Mouse (Mus musculus) adrenal gland, adult 2 months (tissue): ENCODE measurements around the gene Apoa1. TPM values are rescaled to one million over a fixed set of nuclear protein-coding genes. Genes with fewer than 3 reads are reported as not detected.

Experiments used
- DNase-seq: peaks from one replicate; pipeline ENCODE4 v3.0.0; 2021
- polyA plus RNA-seq: library from polyadenylated mRNA; depleted of rRNA; stranded (reverse); fragments of >200 nt; gene quantifications from 2 replicates; pipeline ENCODE4 v1.2.3, GENCODE M21; 2012
- total RNA-seq, 2 experiments: library from RNA; stranded (reverse); gene quantifications; 2 replicates each; pipeline ENCODE4 v1.2.3; 2021

The Apoa1 gene
- total and polyA plus RNA-seq, 3 experiments = 1.7 to 37.3 (median 5.6) TPM

DNA sequence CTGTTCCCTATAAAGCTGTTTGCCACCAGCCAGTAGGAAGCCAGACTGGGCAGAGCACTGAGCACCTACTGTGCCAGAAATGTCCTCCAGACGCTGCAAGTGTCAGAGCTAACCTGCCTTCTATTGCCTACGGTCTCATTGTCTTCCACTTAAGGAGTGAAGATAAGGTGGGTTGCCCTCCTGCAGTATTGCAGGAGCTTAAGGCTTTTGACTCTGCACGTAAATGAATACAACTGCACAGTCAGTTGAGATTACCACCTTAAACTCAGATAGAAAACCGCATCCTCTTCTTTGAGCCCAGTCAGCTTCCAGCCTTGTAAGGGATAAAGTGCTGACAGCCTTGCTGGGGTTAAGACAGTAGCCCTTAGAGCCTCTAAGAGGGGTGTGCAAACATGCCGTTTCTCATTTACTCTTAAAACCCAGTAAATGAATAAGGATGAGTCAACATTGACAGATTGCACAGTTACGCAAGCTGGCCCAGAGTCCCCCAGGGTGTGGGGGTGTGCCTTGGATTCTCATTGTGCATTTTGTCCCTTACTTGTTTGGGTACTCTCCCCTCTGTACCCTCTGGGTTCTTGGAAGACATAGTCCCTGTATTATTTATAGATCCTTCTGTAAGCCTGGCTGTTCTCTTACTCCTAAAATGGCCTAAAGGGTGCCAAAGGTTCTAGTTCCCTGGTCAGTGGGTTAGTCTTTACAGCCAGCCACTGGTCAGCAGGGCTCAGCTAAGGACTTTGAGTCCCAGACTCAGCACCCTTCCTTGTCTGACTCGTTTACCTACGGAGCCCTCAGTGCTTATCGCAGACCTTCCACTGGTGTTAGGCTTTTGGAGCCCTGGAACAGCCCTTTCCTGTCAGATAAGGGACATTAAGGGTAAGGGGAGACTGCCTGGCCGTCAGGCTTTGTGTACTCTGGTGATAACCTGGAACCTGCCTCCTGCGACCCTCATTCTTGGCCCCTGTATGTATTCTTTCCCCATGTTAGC is 12.8 kb upstream of the Apoa1 start:
- peak; percentile 66 for DNase-seq

DNA sequence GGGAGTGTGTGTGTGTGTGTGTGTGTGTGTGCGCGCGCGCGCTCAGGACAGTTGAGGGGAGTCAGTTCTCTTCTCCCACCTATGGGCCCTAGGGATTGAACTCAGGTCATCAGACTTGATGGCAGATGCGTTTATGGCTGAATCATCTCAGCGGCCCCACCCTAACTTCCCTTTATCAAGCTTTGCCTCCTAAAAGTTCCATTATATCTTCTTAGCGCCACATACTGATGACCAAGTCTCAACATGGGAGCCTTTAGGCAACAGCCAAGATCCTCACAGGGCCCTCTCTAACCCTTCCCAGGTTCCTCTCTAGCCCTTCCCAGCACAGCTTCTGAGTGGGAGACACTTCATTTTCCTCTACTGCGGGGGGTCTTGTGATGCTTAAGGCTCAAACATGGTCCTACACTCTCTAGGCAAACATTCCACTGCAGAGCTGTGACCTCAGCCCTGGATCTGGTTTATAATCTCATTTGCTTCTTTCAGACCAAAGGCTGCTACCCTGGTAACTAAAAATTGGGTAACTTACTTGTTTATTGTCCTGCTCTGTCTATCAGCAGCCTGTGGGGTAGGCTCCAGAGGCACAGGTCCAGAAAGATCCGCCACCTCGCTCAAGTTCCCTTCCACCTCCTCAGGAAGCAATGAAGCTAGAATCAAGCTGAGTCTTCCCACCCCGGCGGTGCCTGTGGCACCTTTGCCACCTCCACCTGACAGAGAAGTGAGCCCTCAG is 11.5 kb upstream of the Apoa1 start:
- no peak for DNase-seq

GRCm38 (mm10) chr9:46218176-46218575 is 10.2 kb upstream of the Apoa1 start:
- DNase-seq = no peak

- DNase-seq = no peak
These were observed 5.3 kb upstream of the Apoa1 start for GRCm38 (mm10) chr9:46223090-46223489.

DNA sequence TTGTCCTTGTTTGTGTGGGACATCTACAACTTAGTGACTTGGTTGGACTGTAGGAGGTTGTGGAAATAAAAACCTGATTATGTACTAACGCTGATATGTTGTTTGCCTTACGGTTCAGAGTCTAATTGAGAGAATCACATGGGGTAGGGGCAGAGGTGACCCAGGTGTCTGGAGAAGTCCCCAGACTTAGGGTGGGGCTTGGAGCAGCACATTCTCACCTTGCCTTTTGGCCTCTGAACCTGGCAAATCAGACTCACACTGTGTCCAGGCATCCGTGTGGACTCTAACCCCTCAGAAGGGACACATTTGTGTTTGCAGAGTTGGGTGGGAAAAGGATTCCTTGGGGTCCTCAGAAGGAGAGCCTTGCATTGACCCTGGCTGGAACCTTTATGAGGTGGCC is 4.3 kb upstream of the Apoa1 start:
- no peak for DNase-seq

GRCm38 (mm10) chr9:46224945-46225660 is 3.3 kb upstream of the Apoa1 start:
- no peak for DNase-seq

GRCm38 (mm10) chr9:46227064-46227614 is 1.2 kb upstream of the Apoa1 start:
- DNase-seq = no peak

DNA sequence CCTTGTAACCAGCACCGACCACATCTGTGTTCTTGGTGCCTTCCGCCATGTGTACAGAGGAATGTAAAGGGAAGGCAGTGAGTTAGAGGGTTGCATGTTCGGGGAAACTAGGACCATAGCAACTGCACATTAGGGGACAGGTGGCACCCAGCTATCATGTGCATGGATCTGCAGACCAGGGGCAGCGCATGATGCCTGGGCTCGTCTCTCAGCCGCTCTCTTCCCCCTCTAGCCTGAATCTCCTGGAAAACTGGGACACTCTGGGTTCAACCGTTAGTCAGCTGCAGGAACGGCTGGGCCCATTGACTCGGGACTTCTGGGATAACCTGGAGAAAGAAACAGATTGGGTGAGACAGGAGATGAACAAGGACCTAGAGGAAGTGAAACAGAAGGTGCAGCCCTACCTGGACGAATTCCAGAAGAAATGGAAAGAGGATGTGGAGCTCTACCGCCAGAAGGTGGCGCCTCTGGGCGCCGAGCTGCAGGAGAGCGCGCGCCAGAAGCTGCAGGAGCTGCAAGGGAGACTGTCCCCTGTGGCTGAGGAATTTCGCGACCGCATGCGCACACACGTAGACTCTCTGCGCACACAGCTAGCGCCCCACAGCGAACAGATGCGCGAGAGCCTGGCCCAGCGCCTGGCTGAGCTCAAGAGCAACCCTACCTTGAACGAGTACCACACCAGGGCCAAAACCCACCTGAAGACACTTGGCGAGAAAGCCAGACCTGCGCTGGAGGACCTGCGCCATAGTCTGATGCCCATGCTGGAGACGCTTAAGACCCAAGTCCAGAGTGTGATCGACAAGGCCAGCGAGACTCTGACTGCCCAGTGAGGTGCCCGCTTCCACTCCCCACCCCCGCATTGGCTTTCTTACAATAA is 1.4 kb downstream of the Apoa1 start:
- peak; percentile 85 for DNase-seq

GRCm38 (mm10) chr9:46230450-46230975 is 2.1 kb downstream of the Apoa1 start:
- no peak for DNase-seq

- peak; percentile 67 for DNase-seq
These were observed 6.8 kb downstream of the Apoa1 start for GRCm38 (mm10) chr9:46235196-46235595.

DNA sequence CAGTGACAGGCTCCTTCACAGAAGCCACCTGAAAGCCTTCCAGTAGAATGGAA is 7.0 kb downstream of the Apoa1 start, which contains the start of gene Apoc3:
Apoc3 (minus strand) TSS at position 41 of the 53 bp plus-strand sequence.
- DNase-seq = no peak

GRCm38 (mm10) chr9:46235649-46236048 is 7.3 kb downstream of the Apoa1 start:
- no peak for DNase-seq

DNA sequence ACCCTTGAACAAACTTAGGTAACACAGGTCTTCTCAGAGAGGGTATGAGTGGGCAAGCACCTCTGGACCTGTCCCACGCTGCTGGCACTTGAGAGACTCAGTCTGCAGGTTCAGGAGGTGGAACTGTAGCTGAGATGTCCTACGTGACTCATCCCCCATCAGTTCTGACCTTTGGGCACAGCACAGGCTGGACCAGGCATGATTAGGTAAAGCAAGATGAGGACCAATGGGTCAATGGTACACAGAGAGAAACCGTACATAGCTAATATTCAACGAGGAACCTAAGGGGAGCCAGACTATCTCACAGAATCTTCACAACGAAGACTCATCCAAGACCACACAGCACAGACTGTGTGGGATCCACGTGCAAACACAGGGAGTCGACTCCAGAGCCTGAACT is 10.5 kb downstream of the Apoa1 start:
- DNase-seq = no peak

- no peak for DNase-seq
These were observed 12.3 kb downstream of the Apoa1 start, which contains the start of gene Apoa4 for GRCm38 (mm10) chr9:46240526-46241153. Gene Apoa4, plus strand, starts transcription at chr9:46240696.

- no peak for DNase-seq
These were observed 13.4 kb downstream of the Apoa1 start for GRCm38 (mm10) chr9:46241818-46242217.

GRCm38 (mm10) chr9:46243122-46243521 is 14.7 kb downstream of the Apoa1 start:
- DNase-seq = no peak

GRCm38 (mm10) chr9:46243584-46243983 is 15.2 kb downstream of the Apoa1 start:
- no peak for DNase-seq

DNA sequence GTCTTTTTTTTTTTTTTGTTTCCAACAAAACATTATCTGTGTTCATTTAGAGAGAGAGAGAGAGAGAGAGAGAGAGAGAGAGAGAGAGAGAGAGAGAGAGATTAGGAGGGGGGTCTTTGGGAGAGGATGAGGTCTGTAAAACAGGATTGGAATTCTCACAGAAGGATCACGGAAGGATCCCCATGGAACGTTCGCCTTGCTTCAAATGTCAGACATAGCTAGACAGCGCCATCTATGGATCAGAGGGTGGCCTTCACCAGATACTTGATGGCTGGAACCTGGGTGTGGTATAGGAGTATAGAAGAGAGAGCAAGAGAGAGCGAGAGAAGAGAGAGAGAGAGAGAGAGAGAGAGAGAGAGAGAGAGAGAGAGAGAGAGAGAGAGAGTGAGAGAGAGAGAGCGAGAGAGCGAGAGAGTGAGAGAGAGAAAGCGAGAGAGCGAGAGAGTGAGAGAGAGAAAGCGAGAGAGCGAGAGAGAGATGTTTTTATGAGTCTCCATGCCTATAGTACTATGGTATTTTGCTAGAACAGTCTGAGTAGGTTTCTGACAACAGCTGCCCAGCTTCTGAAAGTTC is 18.5 kb downstream of the Apoa1 start:
- DNase-seq = peak; percentile 51

- no peak for DNase-seq
These were observed 27.8 kb downstream of the Apoa1 start for GRCm38 (mm10) chr9:46256177-46256576.

- peak; percentile 73 for DNase-seq
These were observed 28.4 kb downstream of the Apoa1 start for GRCm38 (mm10) chr9:46256658-46257385.
